Mouse (Mus musculus) ovary, postnatal 14 days (tissue): ENCODE measurements at regions not wholly inside any gene's neighbourhood (a gene's known extent, or its start where the extent isn't known, plus 50 kb on each side); places are given as distances from the start of the nearest gene placed in this dataset.

Source experiments
- DNase-seq: peaks from one replicate; pipeline ENCODE4 v3.0.0; 2022; ENCODE audit warnings: low spot score

DNA sequence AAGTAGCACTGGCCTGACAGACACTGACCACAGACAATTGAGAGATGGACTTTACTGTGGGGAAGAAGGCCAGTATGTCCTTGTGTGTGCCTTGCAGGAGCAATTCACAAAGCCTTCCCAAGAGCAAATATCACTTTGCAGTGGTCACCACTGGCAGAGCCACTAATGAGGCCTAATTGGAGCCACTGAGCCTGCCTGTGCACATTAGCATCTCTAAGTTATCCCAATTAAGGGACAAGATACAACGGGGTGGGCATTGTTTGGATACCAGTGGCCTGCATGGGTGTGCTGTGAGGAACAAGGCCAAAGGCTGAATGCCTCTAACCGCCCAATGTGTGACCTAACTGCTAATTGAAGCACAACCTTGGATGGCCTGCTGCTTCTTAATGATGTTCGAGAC, 433.4 kb upstream of the Ptbp2 start:
- DNase-seq = no peak

- DNase-seq = no peak
Observed at GRCm38 (mm10) chr3:120214616-120215250, 430.5 kb upstream of the Ptbp2 start.

DNA sequence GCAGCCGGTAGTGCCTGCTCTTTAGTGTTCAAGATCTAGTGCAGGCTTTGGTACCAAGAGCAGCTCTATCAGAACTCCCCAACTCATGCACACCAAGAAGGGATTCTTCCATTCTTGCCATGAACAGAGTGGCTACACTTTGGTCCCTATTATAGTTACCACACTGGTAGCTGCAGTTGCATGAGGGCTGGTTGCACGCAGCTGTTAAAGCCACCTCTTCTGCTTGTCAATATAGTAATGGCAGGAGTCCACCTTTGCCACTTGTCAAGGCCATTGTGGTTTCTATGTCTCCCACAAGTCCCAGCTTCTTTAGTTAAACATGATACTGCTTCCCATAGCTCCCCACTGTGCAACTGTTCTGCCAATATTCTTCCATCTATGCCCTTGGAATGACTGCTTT, 415.1 kb upstream of the Ptbp2 start:
- no peak for DNase-seq

- no peak for DNase-seq
Observed at GRCm38 (mm10) chr3:120194501-120194900, 410.2 kb upstream of the Ptbp2 start.

DNA sequence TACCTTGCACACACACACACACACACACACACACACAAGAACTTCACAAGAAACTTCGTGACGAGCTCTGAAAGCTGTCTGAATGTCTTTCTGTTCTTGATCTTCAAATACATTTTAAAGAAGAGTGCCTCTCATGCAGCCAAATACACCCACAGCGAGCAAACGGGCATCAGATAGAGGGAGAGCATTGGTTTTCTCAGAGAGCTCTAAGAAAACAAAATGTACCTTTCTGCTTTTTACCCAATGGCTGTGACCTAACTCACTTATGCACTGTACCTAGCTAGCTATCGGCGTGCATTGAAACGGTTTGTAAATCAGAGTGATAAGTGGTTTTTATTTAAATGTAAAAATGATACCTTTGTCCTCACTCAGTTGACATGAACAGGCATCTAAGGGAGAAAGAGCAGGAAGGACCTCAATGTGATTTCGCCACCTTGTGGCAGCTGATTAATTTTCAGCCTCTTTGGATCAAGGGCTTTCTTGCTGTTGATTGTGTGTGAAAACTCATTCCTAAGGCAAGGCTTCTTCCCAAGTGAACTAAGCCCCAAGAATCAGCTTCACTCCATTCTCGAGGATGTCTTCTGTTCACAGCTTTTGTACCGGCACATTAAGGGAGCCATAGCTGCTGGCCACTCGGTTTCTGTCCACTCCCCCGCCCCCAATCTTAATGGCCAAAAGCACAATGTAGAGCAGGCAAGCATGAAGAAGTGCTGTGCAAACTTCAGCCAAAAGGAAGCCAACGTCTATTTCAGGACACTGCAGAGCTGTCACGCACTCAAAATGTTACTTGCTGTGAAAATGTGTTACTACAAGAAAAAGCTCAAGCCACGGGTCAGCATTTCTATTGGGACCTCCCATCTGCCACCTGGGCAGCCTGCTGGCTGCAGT, 408.4 kb upstream of the Ptbp2 start:
- DNase-seq = peak; percentile 49

DNA sequence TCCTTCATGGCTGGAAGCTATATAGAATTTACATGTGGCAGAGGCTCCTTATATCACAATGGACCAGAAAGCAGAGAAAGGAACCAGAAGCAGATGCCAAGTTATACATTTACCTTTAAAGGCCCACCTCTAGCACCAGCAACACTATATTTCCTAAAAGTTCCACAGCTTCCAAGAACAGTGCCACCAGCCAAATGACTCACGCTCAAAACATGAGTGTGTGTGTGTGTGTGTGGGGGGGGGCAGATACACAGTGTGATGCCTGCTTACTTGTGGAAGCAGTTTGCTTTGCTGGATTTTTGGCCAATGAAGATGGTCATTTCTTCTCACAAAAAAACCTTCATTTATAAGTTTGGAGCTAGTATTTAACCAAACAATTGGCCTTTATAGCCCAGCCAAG, 405.3 kb upstream of the Ptbp2 start:
- no peak for DNase-seq

GRCm38 (mm10) chr3:120180931-120181610, 396.8 kb upstream of the Ptbp2 start:
- DNase-seq = no peak

GRCm38 (mm10) chr3:120175632-120176031, 391.4 kb upstream of the Ptbp2 start:
- DNase-seq = no peak
